Mouse (Mus musculus): ENCODE results near the gene Lrrc4b. TPM values are rescaled to one million over a fixed set of nuclear protein-coding genes. Genes with fewer than 3 reads are reported as not detected.

Lrrc4b gene
- not detected for polyA plus RNA-seq (2017; shearing (Covaris generic))

GRCm38 (mm10) chr7:44428968-44429521, at the start of gene Lrrc4b:
TSS of gene Lrrc4b (plus strand) at chr7:44429018.

GRCm38 (mm10) chr7:44383980-44384715, 44.7 kb upstream of the Lrrc4b start, which contains the start of gene Syt3:
TSS of gene Syt3 (plus strand) at chr7:44384102.

GRCm38 (mm10) chr7:44385720-44386119, 43.1 kb upstream of the Lrrc4b start, which contains the start of gene 1700008O03Rik:
TSS of gene 1700008O03Rik (minus strand) at chr7:44385820.

GRCm38 (mm10) chr7:44465111-44465510, 36.3 kb downstream of the Lrrc4b start, which contains the start of gene Aspdh:
TSS of gene Aspdh (plus strand) at chr7:44465391.

GRCm38 (mm10) chr7:44467811-44468411, 39.1 kb downstream of the Lrrc4b start, which contains the start of gene Josd2:
TSS of gene Josd2 (plus strand) at chr7:44467980.

GRCm38 (mm10) chr7:44495992-44496770, 67.4 kb downstream of the Lrrc4b start, which contains the start of the genes Emc10 and Fam71e1:
TSS of gene Emc10 (minus strand) at chr7:44496529.
TSS of gene Fam71e1 (plus strand) at chr7:44496581.

Other genes with a start within 250 kb of the Lrrc4b start
- gene Klk1b24, start 240.8 kb upstream of the Lrrc4b start, polyA plus RNA-seq (2017; shearing (Covaris generic)): not detected
- not detected for gene Klk1b3, start 230.8 kb upstream of the Lrrc4b start, polyA plus RNA-seq (2017; shearing (Covaris generic))
- gene Klk1b4, start 221.6 kb upstream of the Lrrc4b start, polyA plus RNA-seq (2017; shearing (Covaris generic)): not detected
- gene Klk1b5, start 213.1 kb upstream of the Lrrc4b start, polyA plus RNA-seq (2017; shearing (Covaris generic)): not detected
- 0.40 TPM for gene Klk1, start 203.7 kb upstream of the Lrrc4b start, polyA plus RNA-seq (2017; shearing (Covaris generic))
- gene Gm36864, start 192.8 kb upstream of the Lrrc4b start, polyA plus RNA-seq (2017; shearing (Covaris generic)): not detected
- 1.8 TPM for gene 1700028J19Rik, start 182.3 kb upstream of the Lrrc4b start, polyA plus RNA-seq (2017; shearing (Covaris generic))
- 202 TPM for gene 2410002F23Rik, start 182.3 kb upstream of the Lrrc4b start, polyA plus RNA-seq (2017; shearing (Covaris generic))
- not detected for gene Acp4, start 171.6 kb upstream of the Lrrc4b start, polyA plus RNA-seq (2017; shearing (Covaris generic))
- not detected for gene Gm15517, start 167.6 kb upstream of the Lrrc4b start, polyA plus RNA-seq (2017; shearing (Covaris generic))
- 0.21 TPM for gene Clec11a, start 122.1 kb upstream of the Lrrc4b start, polyA plus RNA-seq (2017; shearing (Covaris generic))
- 0.11 TPM for gene Shank1, start 118.8 kb upstream of the Lrrc4b start, polyA plus RNA-seq (2017; shearing (Covaris generic))
- 0.10 TPM for gene Syt3, start 44.9 kb upstream of the Lrrc4b start, polyA plus RNA-seq (2017; shearing (Covaris generic))
- 0.38 TPM for gene 1700008O03Rik, start 43.2 kb upstream of the Lrrc4b start, polyA plus RNA-seq (2017; shearing (Covaris generic))
- not detected for gene Aspdh, start 36.4 kb downstream of the Lrrc4b start, polyA plus RNA-seq (2017; shearing (Covaris generic))
- gene Josd2, start 39.0 kb downstream of the Lrrc4b start, polyA plus RNA-seq (2017; shearing (Covaris generic)): 120 TPM
- 132 TPM for gene Emc10, start 67.5 kb downstream of the Lrrc4b start, polyA plus RNA-seq (2017; shearing (Covaris generic))
- gene Fam71e1, start 67.6 kb downstream of the Lrrc4b start, polyA plus RNA-seq (2017; shearing (Covaris generic)): 3.8 TPM
- gene Mybpc2, start 95.6 kb downstream of the Lrrc4b start, polyA plus RNA-seq (2017; shearing (Covaris generic)): not detected
- gene Spib, start 103.1 kb downstream of the Lrrc4b start, polyA plus RNA-seq (2017; shearing (Covaris generic)): 1.3 TPM
- gene Pold1, start 119.8 kb downstream of the Lrrc4b start, polyA plus RNA-seq (2017; shearing (Covaris generic)): 64.9 TPM
- 141 TPM for gene Nr1h2, start 124.9 kb downstream of the Lrrc4b start, polyA plus RNA-seq (2017; shearing (Covaris generic))
- 1.6 TPM for gene Napsa, start 143.4 kb downstream of the Lrrc4b start, polyA plus RNA-seq (2017; shearing (Covaris generic))
- gene Kcnc3, start 161.6 kb downstream of the Lrrc4b start, polyA plus RNA-seq (2017; shearing (Covaris generic)): not detected
- gene Myh14, start 241.8 kb downstream of the Lrrc4b start, polyA plus RNA-seq (2017; shearing (Covaris generic)): not detected